Mouse (Mus musculus) hindbrain, embryonic 15.5 days (tissue): ENCODE data around the gene Peli1. TPM values are rescaled to one million over a fixed set of nuclear protein-coding genes. Genes with fewer than 3 reads are reported as not detected.
"Not testable (repeated sequence)": the region's sequence is repeated elsewhere in the genome, so short reads cannot be mapped to it uniquely, and the experiment has no call there.

Experiments used
- ATAC-seq: fragments of 200-750 bp; cut with Nextera tagmentation; 2 replicates; pipeline ENCODE4 v1.8.0; 2017; ENCODE audit warnings: low read depth, moderate number of reproducible peaks, moderate TSS enrichment; ENCODE audit not compliant: low FRiP score
- H3K27ac ChIP-seq: fragments of 300-500 bp; sonication (generic); replicated peaks from 2 replicates; pipeline ENCODE4 v1.5.1; 2015; ENCODE audit warnings: mild to moderate bottlenecking, inconsistent platforms
- H3K27me3 ChIP-seq: fragments of 300-500 bp; sonication (generic); 2 replicates; pipeline ENCODE4 v1.6.1; 2015; ENCODE audit warnings: control low read depth, inconsistent platforms
- H3K36me3 ChIP-seq: fragments of 300-500 bp; sonication (generic); 2 replicates; pipeline ENCODE4 v1.6.1; 2015; ENCODE audit warnings: control low read depth, inconsistent platforms
- H3K4me1 ChIP-seq: fragments of 300-500 bp; sonication (generic); replicated peaks from 2 replicates; pipeline ENCODE4 v1.6.1; 2015; ENCODE audit warnings: control low read depth, inconsistent platforms
- H3K4me2 ChIP-seq: fragments of 300-500 bp; sonication (generic); 2 replicates; pipeline ENCODE4 v1.6.1; 2015; ENCODE audit warnings: moderate library complexity, mild to moderate bottlenecking, inconsistent platforms
- H3K4me3 ChIP-seq: fragments of 300-500 bp; sonication (generic); 2 replicates; pipeline ENCODE4 v1.5.1; 2015; ENCODE audit warnings: mild to moderate bottlenecking, inconsistent platforms
- H3K9ac ChIP-seq: fragments of 300-500 bp; sonication (generic); 2 replicates; pipeline ENCODE4 v1.6.1; 2015; ENCODE audit warnings: inconsistent platforms
- H3K9me3 ChIP-seq: fragments of 300-500 bp; sonication (generic); 2 replicates; pipeline ENCODE4 v1.6.1; 2016; ENCODE audit warnings: control low read depth, inconsistent platforms
- WGBS: fragments of 180-500 bp; shearing (Covaris S2); methylation state at CpG from one replicate; pipeline ENCODE4 v1.1.7; 2015; 5-methylcytosine and 5-hydroxymethylcytosine counted together
- polyA plus RNA-seq: library from polyadenylated mRNA; unstranded; fragments of >200 nt; fragmentation: Nextera tagmentation; extraction: Ambion mirVana; gene quantifications from 2 replicates; pipeline ENCODE4 v1.2.1, GENCODE M21; 2015

Gene Peli1
- polyA plus RNA-seq, 1 experiment from 2014 or later, result 67.0 TPM

DNA sequence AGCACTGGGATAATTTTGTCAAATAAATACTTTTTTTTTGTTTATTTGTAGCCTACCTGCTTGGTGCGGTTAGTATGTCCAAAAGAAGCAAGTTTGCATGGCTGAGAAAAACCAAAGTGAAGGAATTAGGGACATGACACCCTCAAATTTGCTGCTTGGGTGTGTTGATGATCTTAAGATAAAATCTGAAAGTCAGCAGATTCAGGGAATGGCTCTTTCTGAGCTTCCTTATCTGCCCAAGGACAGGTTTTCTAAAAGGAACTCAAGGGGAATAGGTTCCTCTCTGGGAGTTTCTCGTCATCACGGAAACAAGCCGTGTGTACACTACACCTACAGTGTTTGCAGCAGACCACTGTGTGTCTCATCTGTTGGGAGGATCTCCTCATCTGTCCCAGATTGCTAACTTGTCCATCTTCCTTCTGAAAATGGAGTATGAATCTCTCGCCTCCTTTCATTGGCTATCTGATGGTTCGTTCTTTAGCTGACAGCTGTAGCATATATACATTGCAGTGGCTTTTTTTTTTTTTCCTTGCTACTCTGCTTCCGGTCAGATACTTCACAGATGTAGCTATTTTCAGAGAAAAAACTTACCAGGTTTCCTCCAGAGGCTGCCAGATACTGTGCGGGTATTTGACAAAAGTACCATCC lies 88.0 kb downstream of the Peli1 start:
- Histone ChIP-seq H3K9ac (no peak overlapping the region), H3K4me1 (no peaks in the 10 kb centered on the region), H3K36me3 (no peaks in the 10 kb centered on the region), H3K27ac (no peak overlapping the region), H3K27me3 (no peaks in the 10 kb centered on the region), H3K4me3 (no peak overlapping the region), H3K4me2 (no peak overlapping the region), H3K9me3 (no peaks in the 10 kb centered on the region)
- no peak for ATAC-seq
- 88% methylated on average over 8 of the region's 8 CpGs for WGBS

DNA sequence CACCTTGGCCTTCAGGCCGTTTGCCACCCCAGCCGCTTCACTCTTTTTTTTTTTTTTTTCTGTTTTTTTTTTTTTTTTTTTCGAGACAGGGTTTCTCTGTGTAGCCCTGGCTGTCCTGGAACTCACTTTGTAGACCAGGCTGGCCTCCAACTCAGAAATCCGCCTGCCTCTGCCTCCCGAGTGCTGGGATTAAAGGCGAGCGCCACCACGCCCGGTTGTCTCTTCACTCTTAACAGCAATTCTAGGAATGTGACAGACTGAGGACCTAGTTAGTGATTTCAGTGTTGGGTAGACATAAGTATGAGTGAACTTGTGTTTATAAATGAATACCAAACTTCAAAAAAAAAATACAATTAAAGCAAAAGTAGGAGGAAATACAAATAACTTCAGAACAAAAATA lies 88.8 kb downstream of the Peli1 start:
- WGBS, result 92% methylated on average over 8 of the region's 9 CpGs
- not testable (repeated sequence) for H3K27me3 ChIP-seq, H3K4me2 ChIP-seq, H3K4me1 ChIP-seq, ATAC-seq, H3K9ac ChIP-seq, H3K4me3 ChIP-seq, H3K27ac ChIP-seq, H3K9me3 ChIP-seq, H3K36me3 ChIP-seq

DNA sequence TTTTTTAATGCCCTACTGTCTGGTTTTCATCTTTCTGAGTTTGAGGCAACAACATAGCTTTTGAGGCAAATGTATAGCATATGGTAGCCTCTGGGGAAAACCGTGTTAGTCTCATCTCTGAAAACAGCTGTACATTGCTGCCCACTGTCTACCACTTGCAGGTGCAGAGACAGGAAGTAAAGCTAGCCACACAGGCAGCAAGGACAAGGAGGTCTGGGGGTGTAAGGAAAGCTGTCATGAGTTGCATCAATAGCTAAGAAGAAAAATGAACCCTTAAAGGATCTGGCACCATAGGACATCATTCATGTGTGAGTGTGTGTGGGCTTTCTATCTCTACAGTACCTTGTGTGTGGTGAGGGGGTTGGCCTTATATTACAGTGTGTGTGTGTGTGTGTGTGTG lies 89.6 kb downstream of the Peli1 start:
- no peaks in the 10 kb centered on the region for H3K27me3 ChIP-seq
- H3K36me3 ChIP-seq, result no peaks in the 10 kb centered on the region
- 71% methylated on average over 1 of the region's 1 CpGs for WGBS
- no peak overlapping the region for H3K9ac ChIP-seq
- no peak overlapping the region for H3K4me2 ChIP-seq
- H3K9me3 ChIP-seq, result no peaks in the 10 kb centered on the region
- H3K4me1 ChIP-seq, result no peaks in the 10 kb centered on the region
- no peak for ATAC-seq
- no peak overlapping the region for H3K4me3 ChIP-seq
- no peak overlapping the region for H3K27ac ChIP-seq

DNA sequence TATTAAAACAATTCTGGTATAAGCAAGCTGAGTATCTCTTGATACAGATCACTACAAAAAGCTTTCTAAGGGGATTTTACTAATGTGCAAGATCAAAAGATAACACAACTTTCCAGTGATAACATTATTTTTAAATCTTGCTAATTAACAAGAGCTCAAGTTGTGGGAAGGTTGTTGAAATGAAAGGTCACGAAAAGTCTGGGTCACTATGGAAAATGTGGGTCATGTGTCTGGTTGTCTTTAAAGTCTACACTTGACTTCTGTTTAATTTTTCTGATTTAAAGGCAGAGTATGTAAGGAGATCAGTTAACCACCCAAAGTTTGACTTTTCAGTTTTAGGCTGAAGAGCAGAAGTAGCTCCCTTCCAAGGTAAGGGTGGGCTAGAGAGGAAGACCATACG lies 90.5 kb downstream of the Peli1 start:
- Histone ChIP-seq H3K27me3 (no peaks in the 10 kb centered on the region), H3K4me3 (no peak overlapping the region), H3K4me2 (no peak overlapping the region), H3K36me3 (no peaks in the 10 kb centered on the region), H3K27ac (no peak overlapping the region), H3K9ac (no peak overlapping the region), H3K4me1 (no peaks in the 10 kb centered on the region), H3K9me3 (no peaks in the 10 kb centered on the region)
- WGBS, result 87% methylated on average over 2 of the region's 2 CpGs
- ATAC-seq, result no peak

DNA sequence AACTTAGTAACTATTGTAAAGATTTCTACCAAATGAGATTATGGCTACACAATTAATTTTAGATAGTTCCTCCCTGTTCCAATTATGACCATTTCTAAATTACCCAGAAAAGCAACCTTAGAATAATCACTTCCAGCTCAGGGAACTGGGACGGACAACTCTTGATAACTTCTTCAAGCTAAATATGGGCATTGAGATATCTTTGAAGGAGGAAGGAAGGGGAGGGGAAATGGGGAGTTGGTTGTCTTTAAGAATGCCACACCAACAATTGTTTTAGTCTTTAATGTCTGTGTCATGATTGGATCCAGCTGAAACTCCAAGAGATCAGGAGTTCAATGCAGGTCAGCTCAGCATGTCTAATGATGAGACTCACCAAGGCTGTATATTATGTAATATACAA lies 91.6 kb downstream of the Peli1 start:
- Histone ChIP-seq H3K4me2 (no peak overlapping the region), H3K27ac (no peak overlapping the region), H3K9me3 (no peaks in the 10 kb centered on the region), H3K36me3 (no peaks in the 10 kb centered on the region), H3K9ac (no peak overlapping the region), H3K4me3 (no peak overlapping the region), H3K4me1 (no peaks in the 10 kb centered on the region), H3K27me3 (no peaks in the 10 kb centered on the region)
- ATAC-seq, result no peak
- WGBS, result 79% methylated on average over 1 of the region's 1 CpGs

DNA sequence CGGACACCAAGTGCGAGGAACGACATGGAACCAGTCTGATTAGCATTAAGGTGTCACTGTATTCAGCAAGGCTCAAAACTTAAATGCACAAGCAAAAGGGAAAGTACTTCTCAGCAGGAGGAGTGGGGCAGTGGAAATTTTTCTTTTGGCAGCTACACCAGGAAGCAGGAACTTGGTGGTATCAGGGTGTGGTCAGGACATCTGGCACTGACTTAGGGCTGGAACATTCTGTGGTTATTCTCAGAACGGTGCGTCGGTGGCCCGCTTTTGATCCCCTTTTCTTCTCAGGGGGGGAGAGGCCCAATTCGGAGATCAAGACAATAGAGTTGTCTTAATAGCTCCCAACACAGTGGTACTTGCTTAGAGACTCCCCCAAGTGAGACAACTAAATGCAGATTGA lies 100.7 kb downstream of the Peli1 start:
- not testable (repeated sequence) for H3K27me3 ChIP-seq, H3K4me2 ChIP-seq, H3K9me3 ChIP-seq, H3K36me3 ChIP-seq, H3K9ac ChIP-seq, H3K4me3 ChIP-seq, H3K4me1 ChIP-seq, H3K27ac ChIP-seq, ATAC-seq
- 89% methylated on average over 8 of the region's 8 CpGs for WGBS

DNA sequence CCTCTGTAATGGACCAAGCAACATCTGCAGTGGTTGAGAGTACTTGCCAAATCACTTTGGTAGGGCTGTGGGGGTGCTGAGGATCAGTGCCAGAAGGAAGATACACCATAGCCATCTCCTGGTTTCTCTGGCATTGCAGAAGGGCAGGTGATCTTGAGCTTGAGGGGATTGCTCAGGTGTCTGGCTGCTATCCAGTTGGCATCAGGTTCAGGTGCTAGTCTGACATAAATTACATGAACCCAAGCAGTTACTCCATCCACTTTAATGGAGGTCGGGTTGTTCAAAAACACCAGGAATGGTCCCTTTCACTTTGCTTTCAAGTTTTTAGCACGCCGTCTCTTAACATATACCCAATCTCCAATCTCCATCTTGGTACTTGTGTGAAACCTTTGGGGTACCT lies 103.8 kb downstream of the Peli1 start:
- no peak overlapping the region for H3K27ac ChIP-seq
- no peak overlapping the region for H3K9ac ChIP-seq
- H3K27me3 ChIP-seq, result no peaks in the 10 kb centered on the region
- no peaks in the 10 kb centered on the region for H3K4me1 ChIP-seq
- 93% methylated on average over 3 of the region's 3 CpGs for WGBS
- H3K36me3 ChIP-seq, result no peaks in the 10 kb centered on the region
- no peak overlapping the region for H3K4me3 ChIP-seq
- no peaks in the 10 kb centered on the region for H3K9me3 ChIP-seq
- ATAC-seq, result no peak
- no peak overlapping the region for H3K4me2 ChIP-seq

Other genes starting within 250 kb of the Peli1 start
- 10.4 and 11.2 TPM in 2 replicates for gene Vps54, start 148.0 kb downstream of the Peli1 start, polyA plus RNA-seq